Mouse (Mus musculus): ENCODE measurements at regions not wholly inside any gene's neighbourhood (a gene's known extent, or its start where the extent isn't known, plus 50 kb on each side); places are given as distances from the start of the nearest gene placed in this dataset.

- no peak for TF ChIP-seq CTCF (IDR thresholded peaks at IDR 0.05; ENCODE audit: extremely low read depth, insufficient read depth, low read length)
- no peak for TF ChIP-seq POLR2A (IDR thresholded peaks at IDR 0.05; ENCODE audit: extremely low read depth, insufficient read depth, low read length)
Observed at GRCm38 (mm10) chr3:50976818-50977217, 247.4 kb upstream of the Noct start.

All from cortical plate, adult 2 months (tissue).